Mouse (Mus musculus) lung, embryonic 16.5 days (tissue): Measurements from ENCODE around the gene Traf3ip2. TPM values are rescaled to one million over a fixed set of nuclear protein-coding genes. Genes with fewer than 3 reads are reported as not detected.

Source experiments
- ATAC-seq: fragments of 200-750 bp; cut with Nextera tagmentation; 2 replicates; pipeline ENCODE4 v1.8.0; 2017; ENCODE audit warnings: low read depth, mild to moderate bottlenecking, moderate library complexity
- H3K27ac ChIP-seq: fragments of 300-500 bp; sonication (generic); 2 replicates; pipeline ENCODE4 v1.5.1; 2014; ENCODE audit warnings: mild to moderate bottlenecking, control low read depth, low read length
- H3K27me3 ChIP-seq: fragments of 300-500 bp; sonication (generic); 2 replicates; pipeline ENCODE4 v1.6.1; 2014; ENCODE audit warnings: low read depth, low read length, mixed read lengths; ENCODE audit not compliant: control insufficient read depth, insufficient read depth
- H3K36me3 ChIP-seq: fragments of 300-500 bp; sonication (generic); 2 replicates; pipeline ENCODE4 v1.6.1; 2014; ENCODE audit warnings: low read length; ENCODE audit not compliant: control insufficient read depth, insufficient read depth
- H3K4me1 ChIP-seq: fragments of 300-500 bp; sonication (generic); replicated peaks from 2 replicates; pipeline ENCODE4 v1.6.1; 2014; ENCODE audit warnings: low read length, mixed read lengths; ENCODE audit not compliant: control insufficient read depth, insufficient read depth
- H3K4me2 ChIP-seq: fragments of 300-500 bp; sonication (generic); 2 replicates; pipeline ENCODE4 v1.6.1; 2014; ENCODE audit warnings: low read depth, low read length, control low read depth
- H3K4me3 ChIP-seq: fragments of 300-500 bp; sonication (generic); 2 replicates; pipeline ENCODE4 v1.5.1; 2014; ENCODE audit warnings: mild to moderate bottlenecking, low read length, control low read depth
- H3K9ac ChIP-seq: fragments of 300-500 bp; sonication (generic); 2 replicates; pipeline ENCODE4 v1.6.1; 2014; ENCODE audit warnings: low read length, control low read depth
- H3K9me3 ChIP-seq: fragments of 300-500 bp; sonication (generic); 2 replicates; pipeline ENCODE4 v1.6.1; 2016; ENCODE audit warnings: low read length; ENCODE audit not compliant: control insufficient read depth
- WGBS: fragments of 180-500 bp; shearing (Covaris S2); extraction: QIAGEN DNeasy Blood & Tissue Kit; methylation state at CpG from one replicate; pipeline ENCODE4 v1.1.7; 2014; 5-methylcytosine and 5-hydroxymethylcytosine counted together
- polyA plus RNA-seq: library from polyadenylated mRNA; unstranded; fragments of >200 nt; fragmentation: Nextera tagmentation; extraction: Ambion mirVana; gene quantifications from 2 replicates; pipeline ENCODE4 v1.2.1, GENCODE M21; 2015

Traf3ip2 gene
- polyA plus RNA-seq, 1 experiment from 2014 or later = 34.2 TPM

DNA sequence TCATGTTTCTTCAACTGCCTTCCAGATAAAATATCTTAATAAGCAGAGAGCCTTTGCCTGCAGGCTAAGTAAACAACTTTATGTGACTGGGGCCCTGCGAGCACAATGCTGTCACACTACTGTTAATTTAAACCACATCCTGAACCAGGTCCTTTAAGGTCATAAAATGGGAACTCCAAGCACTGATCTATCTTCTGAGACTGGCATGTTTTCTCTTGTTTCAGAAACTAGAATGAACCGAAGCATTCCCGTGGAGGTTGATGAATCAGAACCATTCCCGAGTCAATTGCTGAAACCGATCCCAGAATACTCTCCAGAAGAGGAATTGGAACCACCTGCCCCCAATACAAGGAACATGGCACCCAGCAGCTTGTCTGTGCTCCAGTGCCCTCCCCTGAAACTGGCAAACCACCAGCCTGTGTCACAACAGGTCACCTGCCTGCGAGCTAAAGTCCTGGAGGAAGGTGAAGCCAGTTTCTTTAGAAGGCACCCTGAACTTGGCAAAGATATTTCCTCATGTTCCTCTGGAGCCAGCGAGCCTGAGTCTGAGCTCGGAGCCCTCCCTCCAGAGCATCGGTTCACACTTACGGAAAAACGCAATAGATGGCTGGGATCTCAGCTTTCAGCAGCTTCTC is 13.0 kb downstream of the Traf3ip2 start:
- Histone ChIP-seq H3K4me1 (peaks cover 37% of the 10 kb centered on the region), H3K27ac (peak overlapping the region; percentile 81), H3K36me3 (peaks cover 14% of the 10 kb centered on the region), H3K9me3 (no peaks in the 10 kb centered on the region), H3K9ac (no peak overlapping the region), H3K4me2 (peak overlapping the region; percentile 4; the same call in 1 of the 2 replicates), H3K4me3 (no peak overlapping the region), H3K27me3 (no peaks in the 10 kb centered on the region)
- no peak for ATAC-seq
- WGBS = 55% methylated on average over 11 of the region's 11 CpGs

DNA sequence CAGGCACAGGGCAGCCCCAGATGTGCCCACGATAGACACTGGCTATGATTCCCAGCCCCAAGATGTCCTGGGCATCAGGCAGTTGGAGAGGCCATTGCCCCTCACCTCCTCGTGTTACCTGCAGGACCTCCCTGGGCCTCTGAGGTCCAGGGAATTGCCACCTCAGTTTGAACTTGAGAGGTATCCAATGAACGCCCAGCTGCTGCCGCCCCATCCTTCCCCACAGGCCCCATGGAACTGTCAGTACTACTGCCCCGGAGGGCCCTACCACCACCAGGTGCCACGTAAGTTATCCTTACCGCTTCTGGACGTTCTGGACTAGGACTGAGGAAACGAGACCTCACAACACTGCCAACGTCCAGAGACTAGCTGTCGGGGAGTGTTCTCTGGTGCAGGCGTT is 13.6 kb downstream of the Traf3ip2 start:
- ATAC-seq = no peak
- no peak overlapping the region for H3K4me2 ChIP-seq
- peaks cover 13% of the 10 kb centered on the region for H3K36me3 ChIP-seq
- peaks cover 42% of the 10 kb centered on the region for H3K4me1 ChIP-seq
- no peak overlapping the region for H3K4me3 ChIP-seq
- no peaks in the 10 kb centered on the region for H3K27me3 ChIP-seq
- H3K9ac ChIP-seq = no peak overlapping the region; the same call in 1 of the 2 replicates
- H3K9me3 ChIP-seq = no peaks in the 10 kb centered on the region
- H3K27ac ChIP-seq = 0 out of 2 replicates have a peak overlapping the region, but pooled peaks have one; percentile 8
- WGBS = 80% methylated on average over 12 of the region's 12 CpGs

DNA sequence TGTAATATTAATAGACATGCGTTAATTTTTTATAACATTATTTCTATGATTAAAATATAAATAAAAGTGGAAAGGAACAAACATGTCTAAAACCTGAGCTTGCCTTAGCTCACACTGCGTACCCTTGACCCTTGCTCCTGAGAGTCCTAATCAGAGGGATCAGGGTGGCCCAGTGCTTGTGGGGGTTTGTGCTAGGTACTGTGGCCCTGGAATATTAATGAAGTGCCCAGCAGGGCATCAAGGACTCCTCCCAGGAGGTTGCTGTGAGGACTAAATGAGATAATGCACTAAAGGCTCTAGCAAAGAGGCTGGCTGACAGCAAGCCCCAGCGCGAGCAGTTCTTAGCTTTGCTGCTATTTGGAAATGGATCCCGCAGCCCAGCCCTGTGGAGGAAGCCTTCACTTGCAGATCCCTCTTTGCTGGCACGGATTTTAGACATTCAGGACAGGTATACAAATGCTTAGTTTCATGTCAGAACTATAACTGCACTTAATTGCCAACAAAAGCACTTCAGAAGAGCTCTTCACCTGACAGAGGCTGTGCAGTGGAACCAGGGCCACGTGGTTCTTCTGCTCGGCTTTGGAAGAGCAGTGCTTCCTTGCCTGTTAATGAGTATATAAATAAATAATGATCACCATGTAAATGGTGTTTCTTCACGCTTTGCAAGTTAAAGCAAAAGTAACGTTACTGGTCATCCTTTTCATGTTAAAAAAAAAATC is 16.2 kb downstream of the Traf3ip2 start:
- H3K4me1 ChIP-seq = peaks cover 42% of the 10 kb centered on the region
- H3K9me3 ChIP-seq = no peaks in the 10 kb centered on the region
- no peak overlapping the region for H3K4me2 ChIP-seq
- no peak overlapping the region for H3K4me3 ChIP-seq
- ATAC-seq = no peak
- peak overlapping the region; percentile 34 for H3K9ac ChIP-seq
- peak overlapping the region; percentile 52 for H3K27ac ChIP-seq
- 41% methylated on average over 10 of the region's 10 CpGs for WGBS
- H3K27me3 ChIP-seq = no peaks in the 10 kb centered on the region
- H3K36me3 ChIP-seq = peaks cover 9% of the 10 kb centered on the region

DNA sequence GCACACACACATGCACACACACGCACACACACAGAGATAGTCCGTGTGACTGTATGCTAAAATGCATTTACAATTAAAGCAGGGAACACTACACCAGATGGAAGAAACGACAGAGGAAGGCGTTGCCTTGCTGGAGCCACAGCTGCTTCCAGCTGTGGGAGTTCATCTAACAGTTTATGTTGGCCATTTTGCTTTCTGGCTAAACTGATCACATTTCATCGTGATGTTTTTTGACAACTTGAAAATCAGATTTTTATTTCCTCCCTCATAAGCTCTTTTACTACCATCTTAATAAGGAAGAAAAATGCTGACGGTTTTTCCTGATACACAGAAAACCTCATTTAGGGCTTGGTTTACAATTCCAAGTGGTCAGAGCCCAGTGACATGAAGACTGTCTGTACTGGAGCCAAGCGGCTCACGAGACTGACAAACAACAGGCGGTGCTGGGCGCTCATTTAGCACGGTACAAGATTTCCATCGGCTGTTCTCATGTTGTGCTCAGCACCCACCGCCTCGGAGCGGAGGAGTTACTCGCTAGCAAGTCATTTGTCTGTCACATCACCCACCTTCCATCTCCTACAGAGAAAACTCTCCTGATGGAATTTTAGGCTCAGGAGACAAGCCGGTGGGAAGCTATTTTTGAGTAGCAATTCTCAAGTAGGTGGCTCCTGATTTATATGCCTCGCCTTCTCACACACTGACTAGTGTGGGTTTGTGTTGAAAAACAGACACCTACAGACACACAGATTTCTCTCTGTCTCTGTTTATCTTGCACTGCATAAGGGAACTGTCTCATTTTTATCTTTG is 17.2 kb downstream of the Traf3ip2 start:
- peak; percentile 93 for ATAC-seq
- Histone ChIP-seq H3K9ac (0 out of 2 replicates have a peak overlapping the region, but pooled peaks have one; percentile 21), H3K4me3 (no peak overlapping the region), H3K27me3 (no peaks in the 10 kb centered on the region), H3K4me1 (peaks cover 35% of the 10 kb centered on the region), H3K27ac (peak overlapping the region; percentile 52), H3K36me3 (peaks cover 9% of the 10 kb centered on the region), H3K9me3 (no peaks in the 10 kb centered on the region), H3K4me2 (peak overlapping the region; percentile 4; the same call in 1 of the 2 replicates)
- WGBS = 37% methylated on average over 18 of the region's 18 CpGs

DNA sequence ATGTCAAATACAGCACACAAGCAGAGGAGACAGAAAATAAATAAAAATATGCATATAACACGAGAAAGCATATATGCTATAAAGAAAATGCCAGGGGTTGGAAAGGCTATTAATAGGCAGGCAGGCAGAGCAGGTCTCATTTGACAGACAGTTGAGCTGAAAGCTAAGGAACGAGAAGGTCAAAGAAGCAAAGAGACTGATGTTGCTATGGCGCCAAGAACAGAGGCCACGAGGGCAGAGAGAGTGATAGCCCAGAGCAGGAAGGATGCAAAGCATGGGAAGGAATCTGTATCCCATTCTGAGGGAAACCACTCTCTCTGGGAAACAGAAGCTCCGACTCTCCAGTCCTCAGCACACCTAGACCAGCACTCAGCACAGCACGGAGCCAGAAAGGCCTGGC is 18.1 kb downstream of the Traf3ip2 start:
- Histone ChIP-seq H3K4me1 (peaks cover 26% of the 10 kb centered on the region), H3K4me2 (no peak overlapping the region), H3K4me3 (no peak overlapping the region), H3K27me3 (no peaks in the 10 kb centered on the region), H3K9ac (no peak overlapping the region), H3K9me3 (no peaks in the 10 kb centered on the region), H3K36me3 (peaks cover 13% of the 10 kb centered on the region), H3K27ac (peak overlapping the region; percentile 52)
- 36% methylated on average over 6 of the region's 6 CpGs for WGBS
- ATAC-seq = no peak

DNA sequence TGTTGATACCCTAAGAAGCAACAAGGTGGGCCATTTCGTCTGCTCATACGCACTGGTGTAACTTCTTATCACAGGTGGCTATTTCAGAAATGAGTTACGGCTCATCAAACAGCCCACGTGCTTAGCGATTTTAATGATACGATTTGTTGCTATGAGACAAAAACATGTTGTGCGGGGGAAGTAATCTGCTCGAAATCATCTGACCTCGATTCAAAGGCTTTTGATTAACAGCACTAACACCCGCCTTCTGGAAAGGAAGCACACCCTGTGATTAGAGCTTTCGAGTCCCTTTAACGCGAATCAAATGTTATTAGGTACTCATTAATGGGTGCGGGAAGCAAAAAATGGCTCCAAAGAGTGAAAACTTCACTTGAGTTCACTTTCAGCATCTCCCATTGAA is 18.9 kb downstream of the Traf3ip2 start:
- WGBS = 81% methylated on average over 14 of the region's 14 CpGs
- H3K27me3 ChIP-seq = no peaks in the 10 kb centered on the region
- peaks cover 7% of the 10 kb centered on the region for H3K36me3 ChIP-seq
- no peak overlapping the region for H3K4me3 ChIP-seq
- no peaks in the 10 kb centered on the region for H3K9me3 ChIP-seq
- no peak overlapping the region for H3K9ac ChIP-seq
- ATAC-seq = no peak
- H3K4me2 ChIP-seq = no peak overlapping the region
- peaks cover 20% of the 10 kb centered on the region for H3K4me1 ChIP-seq
- H3K27ac ChIP-seq = no peak overlapping the region

DNA sequence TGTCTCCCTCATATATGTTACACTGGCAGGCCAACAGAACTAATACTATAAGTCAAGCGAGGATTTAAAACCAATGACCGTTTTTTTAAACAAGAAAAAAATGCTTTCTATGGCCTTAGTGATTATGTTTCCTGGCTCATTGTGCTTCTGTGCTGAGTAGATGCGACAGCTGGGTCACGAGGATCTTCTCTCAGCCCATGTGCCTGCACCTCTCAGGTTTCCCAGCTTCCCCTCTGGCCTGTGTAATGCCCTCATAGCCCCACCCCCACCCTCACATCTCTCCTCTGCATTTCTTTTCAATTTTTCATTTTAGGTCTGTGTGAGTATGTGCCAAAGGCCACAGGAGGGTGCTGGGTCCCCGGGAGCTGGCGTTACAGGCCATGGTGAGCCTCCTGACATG is 20.6 kb downstream of the Traf3ip2 start:
- WGBS = 83% methylated on average over 6 of the region's 6 CpGs

DNA sequence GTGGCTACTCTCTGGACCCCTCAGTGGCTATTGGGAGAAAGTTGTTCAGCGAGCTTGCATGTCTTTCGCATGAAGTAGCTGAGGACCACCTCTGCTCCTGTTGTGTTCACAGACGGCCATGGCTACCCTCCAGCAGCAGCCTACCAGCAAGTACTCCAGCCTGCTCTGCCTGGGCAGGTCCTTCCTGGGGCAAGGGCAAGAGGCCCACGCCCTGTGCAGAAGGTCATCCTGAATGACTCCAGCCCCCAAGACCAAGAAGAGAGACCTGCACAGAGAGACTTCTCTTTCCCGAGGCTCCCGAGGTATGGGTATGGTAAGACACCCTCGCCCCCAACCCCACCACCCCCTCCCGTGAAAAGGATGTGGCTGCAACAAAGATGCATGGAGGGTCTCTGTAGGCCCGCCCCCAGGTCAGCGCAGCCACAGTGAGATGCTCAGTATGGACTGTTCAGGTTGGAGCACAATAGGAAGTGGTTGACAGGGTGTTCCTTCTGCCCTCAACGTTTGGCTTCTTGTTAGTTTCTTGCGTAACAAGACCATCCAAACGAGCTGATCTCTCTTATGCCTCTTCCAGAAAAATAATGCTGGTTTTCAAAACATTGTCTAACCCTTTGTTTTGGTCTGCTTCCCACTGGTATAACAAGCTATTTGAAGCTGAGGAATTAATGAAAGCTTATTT is 21.8 kb downstream of the Traf3ip2 start:
- Histone ChIP-seq H3K9ac (no peak overlapping the region), H3K36me3 (peaks cover 7% of the 10 kb centered on the region; the same call in 1 of the 2 replicates), H3K27ac (no peak overlapping the region), H3K4me3 (no peak overlapping the region), H3K4me2 (no peak overlapping the region), H3K9me3 (no peaks in the 10 kb centered on the region), H3K27me3 (no peaks in the 10 kb centered on the region), H3K4me1 (peaks cover 7% of the 10 kb centered on the region)
- ATAC-seq = no peak
- 82% methylated on average over 13 of the region's 13 CpGs for WGBS

More for the DNA sequence above, 20.6 kb downstream of the Traf3ip2 start:
- H3K36me3 ChIP-seq = peaks cover 7% of the 10 kb centered on the region; the same call in 1 of the 2 replicates
- no peak overlapping the region for H3K9ac ChIP-seq
- H3K27ac ChIP-seq = no peak overlapping the region
- peaks cover 13% of the 10 kb centered on the region for H3K4me1 ChIP-seq
- H3K4me3 ChIP-seq = no peak overlapping the region
- H3K4me2 ChIP-seq = no peak overlapping the region
- no peaks in the 10 kb centered on the region for H3K27me3 ChIP-seq
- H3K9me3 ChIP-seq = no peaks in the 10 kb centered on the region
- no peak for ATAC-seq
